Mouse (Mus musculus): Measurements from ENCODE around the gene Pde5a. TPM values are rescaled to one million over a fixed set of nuclear protein-coding genes. Genes with fewer than 3 reads are reported as not detected.
A peak's percentile ranks its signal among the peaks of the same experiment; 100 is the strongest.

Gene Pde5a
- 2.6 and 3.0 TPM in 2 replicates for polyA plus RNA-seq (2014; fragmentation: Nextera tagmentation; extraction: Ambion mirVana)

GRCm38 (mm10) chr3:122728852-122729600 lies at the start of gene Pde5a:
Pde5a (plus strand) TSS chr3:122728947.
- no peaks in the 10 kb centered on the region for H3K9me3 ChIP-seq (ENCODE audit: control insufficient read depth, low read length)
- H3K27ac ChIP-seq, result peak within 1 kb of the TSS; percentile 58
- no peaks in the 10 kb centered on the region for H3K27me3 ChIP-seq (ENCODE audit: control insufficient read depth, insufficient read depth, low read length)
- no peaks in the 10 kb centered on the region for H3K36me3 ChIP-seq (replicated peaks; ENCODE audit: control insufficient read depth, insufficient read depth)
- peak within 1 kb of the TSS; percentile 72 for H3K9ac ChIP-seq
- DNase-seq (ENCODE audit: low spot score) (peak; percentile 78), ATAC-seq (ENCODE audit: low FRiP score) (peak; percentile 61)
- WGBS, result under 1% methylated on average over 49 of the region's 49 CpGs
- no peaks in the 10 kb centered on the region; the same call in 1 of the 2 replicates for H3K4me1 ChIP-seq (replicated peaks; ENCODE audit: control insufficient read depth, insufficient read depth, low read length)
- peak within 1 kb of the TSS; percentile 69 for H3K4me3 ChIP-seq (replicated peaks; ENCODE audit: low read length)
- peak within 1 kb of the TSS; percentile 87 for H3K4me2 ChIP-seq (replicated peaks)

GRCm38 (mm10) chr3:122680851-122681250 lies 47.9 kb upstream of the Pde5a start:
- Histone ChIP-seq H3K4me2 (replicated peaks) (no peak overlapping the region), H3K4me3 (replicated peaks; ENCODE audit: low read length) (no peak overlapping the region), H3K27ac (no peak overlapping the region), H3K9me3 (ENCODE audit: control insufficient read depth, low read length) (peaks cover 9% of the 10 kb centered on the region; the same call in 1 of the 2 replicates), H3K36me3 (replicated peaks; ENCODE audit: control insufficient read depth, insufficient read depth) (no peaks in the 10 kb centered on the region), H3K4me1 (replicated peaks; ENCODE audit: control insufficient read depth, insufficient read depth, low read length) (no peaks in the 10 kb centered on the region), H3K27me3 (ENCODE audit: control insufficient read depth, insufficient read depth, low read length) (no peaks in the 10 kb centered on the region), H3K9ac (no peak overlapping the region)
- no peak for DNase-seq (ENCODE audit: low spot score)
- no peak for ATAC-seq (ENCODE audit: low FRiP score)
- WGBS, result 90% methylated on average over 3 of the region's 3 CpGs

- Histone ChIP-seq H3K4me2 (replicated peaks) (no peak overlapping the region), H3K27ac (no peak overlapping the region), H3K27me3 (ENCODE audit: control insufficient read depth, insufficient read depth, low read length) (no peaks in the 10 kb centered on the region), H3K36me3 (replicated peaks; ENCODE audit: control insufficient read depth, insufficient read depth) (no peaks in the 10 kb centered on the region), H3K4me3 (replicated peaks; ENCODE audit: low read length) (no peak overlapping the region), H3K4me1 (replicated peaks; ENCODE audit: control insufficient read depth, insufficient read depth, low read length) (no peaks in the 10 kb centered on the region), H3K9ac (no peak overlapping the region), H3K9me3 (ENCODE audit: control insufficient read depth, low read length) (peaks cover 9% of the 10 kb centered on the region; the same call in 1 of the 2 replicates)
- 91% methylated on average over 4 of the region's 4 CpGs for WGBS
- ATAC-seq (ENCODE audit: low FRiP score), result no peak
- DNase-seq (ENCODE audit: low spot score), result no peak
These were observed 46.4 kb upstream of the Pde5a start for GRCm38 (mm10) chr3:122682352-122682751.

GRCm38 (mm10) chr3:122684832-122685231 lies 43.9 kb upstream of the Pde5a start:
- Histone ChIP-seq H3K36me3 (replicated peaks; ENCODE audit: control insufficient read depth, insufficient read depth) (no peaks in the 10 kb centered on the region), H3K9me3 (ENCODE audit: control insufficient read depth, low read length) (no peaks in the 10 kb centered on the region), H3K4me1 (replicated peaks; ENCODE audit: control insufficient read depth, insufficient read depth, low read length) (no peaks in the 10 kb centered on the region), H3K4me2 (replicated peaks) (no peak overlapping the region), H3K27ac (no peak overlapping the region), H3K4me3 (replicated peaks; ENCODE audit: low read length) (no peak overlapping the region), H3K27me3 (ENCODE audit: control insufficient read depth, insufficient read depth, low read length) (no peaks in the 10 kb centered on the region), H3K9ac (no peak overlapping the region)
- WGBS, result 83% methylated on average over 7 of the region's 7 CpGs
- DNase-seq (ENCODE audit: low spot score), result no peak
- no peak for ATAC-seq (ENCODE audit: low FRiP score)

GRCm38 (mm10) chr3:122693039-122693438 lies 35.7 kb upstream of the Pde5a start:
- ATAC-seq (ENCODE audit: low FRiP score) (no peak), DNase-seq (ENCODE audit: low spot score) (no peak)
- WGBS, result 82% methylated on average over 3 of the region's 3 CpGs
- Histone ChIP-seq H3K9me3 (ENCODE audit: control insufficient read depth, low read length) (no peaks in the 10 kb centered on the region), H3K9ac (no peak overlapping the region), H3K4me3 (replicated peaks; ENCODE audit: low read length) (no peak overlapping the region), H3K27me3 (ENCODE audit: control insufficient read depth, insufficient read depth, low read length) (no peaks in the 10 kb centered on the region), H3K4me1 (replicated peaks; ENCODE audit: control insufficient read depth, insufficient read depth, low read length) (no peaks in the 10 kb centered on the region), H3K27ac (no peak overlapping the region), H3K4me2 (replicated peaks) (no peak overlapping the region), H3K36me3 (replicated peaks; ENCODE audit: control insufficient read depth, insufficient read depth) (no peaks in the 10 kb centered on the region)

GRCm38 (mm10) chr3:122695870-122696269 lies 32.9 kb upstream of the Pde5a start:
- H3K9ac ChIP-seq, result no peak overlapping the region
- no peak overlapping the region for H3K4me3 ChIP-seq (replicated peaks; ENCODE audit: low read length)
- H3K4me2 ChIP-seq (replicated peaks), result no peak overlapping the region
- ATAC-seq (ENCODE audit: low FRiP score) (no peak), DNase-seq (ENCODE audit: low spot score) (no peak)
- H3K9me3 ChIP-seq (ENCODE audit: control insufficient read depth, low read length), result no peaks in the 10 kb centered on the region
- no peaks in the 10 kb centered on the region for H3K36me3 ChIP-seq (replicated peaks; ENCODE audit: control insufficient read depth, insufficient read depth)
- 71% methylated on average over 3 of the region's 3 CpGs for WGBS
- H3K27me3 ChIP-seq (ENCODE audit: control insufficient read depth, insufficient read depth, low read length), result no peaks in the 10 kb centered on the region
- no peaks in the 10 kb centered on the region for H3K4me1 ChIP-seq (replicated peaks; ENCODE audit: control insufficient read depth, insufficient read depth, low read length)
- H3K27ac ChIP-seq, result no peak overlapping the region

- no peak overlapping the region for H3K4me2 ChIP-seq (replicated peaks)
- H3K9ac ChIP-seq, result no peak overlapping the region
- no peaks in the 10 kb centered on the region for H3K4me1 ChIP-seq (replicated peaks; ENCODE audit: control insufficient read depth, insufficient read depth, low read length)
- no peak for DNase-seq (ENCODE audit: low spot score)
- H3K36me3 ChIP-seq (replicated peaks; ENCODE audit: control insufficient read depth, insufficient read depth), result no peaks in the 10 kb centered on the region
- no peak overlapping the region for H3K27ac ChIP-seq
- H3K27me3 ChIP-seq (ENCODE audit: control insufficient read depth, insufficient read depth, low read length), result no peaks in the 10 kb centered on the region
- no peaks in the 10 kb centered on the region for H3K9me3 ChIP-seq (ENCODE audit: control insufficient read depth, low read length)
- WGBS, result 71% methylated on average over 4 of the region's 4 CpGs
- no peak for ATAC-seq (ENCODE audit: low FRiP score)
- H3K4me3 ChIP-seq (replicated peaks; ENCODE audit: low read length), result no peak overlapping the region
These were observed 32.1 kb upstream of the Pde5a start for GRCm38 (mm10) chr3:122696672-122697071.

GRCm38 (mm10) chr3:122704209-122704608 lies 24.5 kb upstream of the Pde5a start:
- Histone ChIP-seq H3K27me3 (ENCODE audit: control insufficient read depth, insufficient read depth, low read length) (no peaks in the 10 kb centered on the region), H3K36me3 (replicated peaks; ENCODE audit: control insufficient read depth, insufficient read depth) (no peaks in the 10 kb centered on the region), H3K9me3 (ENCODE audit: control insufficient read depth, low read length) (no peaks in the 10 kb centered on the region), H3K27ac (no peak overlapping the region), H3K4me1 (replicated peaks; ENCODE audit: control insufficient read depth, insufficient read depth, low read length) (no peaks in the 10 kb centered on the region), H3K4me3 (replicated peaks; ENCODE audit: low read length) (no peak overlapping the region), H3K4me2 (replicated peaks) (no peak overlapping the region), H3K9ac (no peak overlapping the region)
- ATAC-seq (ENCODE audit: low FRiP score) (peak; percentile 34; the same call in 1 of the 2 replicates), DNase-seq (ENCODE audit: low spot score) (no peak)
- WGBS, result 6% methylated on average over 6 of the region's 6 CpGs

GRCm38 (mm10) chr3:122705246-122705645 lies 23.5 kb upstream of the Pde5a start:
- Histone ChIP-seq H3K27me3 (ENCODE audit: control insufficient read depth, insufficient read depth, low read length) (no peaks in the 10 kb centered on the region), H3K9me3 (ENCODE audit: control insufficient read depth, low read length) (no peaks in the 10 kb centered on the region), H3K4me3 (replicated peaks; ENCODE audit: low read length) (no peak overlapping the region), H3K36me3 (replicated peaks; ENCODE audit: control insufficient read depth, insufficient read depth) (no peaks in the 10 kb centered on the region), H3K27ac (no peak overlapping the region), H3K4me1 (replicated peaks; ENCODE audit: control insufficient read depth, insufficient read depth, low read length) (no peaks in the 10 kb centered on the region), H3K4me2 (replicated peaks) (no peak overlapping the region), H3K9ac (no peak overlapping the region)
- WGBS, result 68% methylated on average over 7 of the region's 7 CpGs
- no peak for ATAC-seq (ENCODE audit: low FRiP score)
- no peak for DNase-seq (ENCODE audit: low spot score)

Measured in hindbrain, embryonic 14.5 days (tissue).